Mouse (Mus musculus): ENCODE results near the gene Igtp.
"Not testable (repeated sequence)": the region's sequence is repeated elsewhere in the genome, so short reads cannot be mapped to it uniquely, and the experiment has no call there.

Igtp gene

DNA sequence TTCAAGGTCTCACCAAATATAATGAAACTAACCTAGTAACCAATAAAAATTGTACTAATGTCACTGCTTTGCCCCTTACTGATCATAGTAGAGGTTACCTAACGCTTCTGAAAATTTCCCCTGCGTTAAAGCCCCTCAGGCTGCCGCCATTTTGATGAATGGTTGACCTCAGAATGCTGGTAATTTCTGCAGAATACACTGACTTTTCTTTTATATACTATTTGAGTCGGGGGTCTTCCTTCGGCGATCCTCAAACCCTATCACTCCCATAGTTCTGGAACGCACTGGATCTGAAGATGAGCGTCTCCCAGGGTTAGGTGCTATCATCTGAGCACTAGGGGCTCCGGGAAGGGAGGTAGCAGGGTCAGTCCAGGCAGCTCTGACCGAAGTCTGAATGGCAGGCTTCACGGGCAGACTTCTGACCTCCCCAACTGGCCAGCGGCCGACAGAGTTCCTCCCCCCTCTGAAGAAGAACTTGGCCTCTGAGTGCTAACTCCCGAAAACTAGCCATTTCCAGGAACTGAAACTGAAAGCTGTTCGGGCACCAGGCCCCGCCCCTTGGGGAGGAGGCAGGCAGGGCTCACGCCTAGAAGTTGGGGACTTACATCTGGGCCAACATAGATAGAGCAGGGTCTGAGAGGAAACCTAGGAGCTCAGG, 15.2 kb downstream of the Igtp start:
- peak; percentile 38 for DNase-seq

DNA sequence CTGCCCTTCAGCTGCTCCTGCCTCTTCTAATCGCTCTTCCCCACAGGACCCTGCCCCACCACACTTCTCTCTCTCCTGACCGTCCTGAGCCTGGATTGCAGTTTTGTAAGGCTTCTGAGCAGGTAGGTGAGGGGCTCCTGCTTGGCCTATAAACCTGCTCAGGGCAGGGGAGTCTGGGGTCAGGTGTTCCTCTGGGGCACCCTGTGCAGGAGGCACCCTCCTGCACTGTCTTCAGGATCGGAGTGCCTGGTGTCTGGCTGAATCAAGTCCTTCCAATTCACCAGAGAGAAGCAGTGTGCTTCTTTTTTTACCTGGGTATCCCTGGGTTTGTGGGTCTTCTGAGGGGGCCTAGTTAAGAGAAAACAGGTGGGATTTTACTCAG, 15.7 kb downstream of the Igtp start:
- DNase-seq, result not testable (repeated sequence)

- DNase-seq, result no peak
Observed at GRCm38 (mm10) chr11:58215814-58216213, 16.5 kb downstream of the Igtp start.

DNA sequence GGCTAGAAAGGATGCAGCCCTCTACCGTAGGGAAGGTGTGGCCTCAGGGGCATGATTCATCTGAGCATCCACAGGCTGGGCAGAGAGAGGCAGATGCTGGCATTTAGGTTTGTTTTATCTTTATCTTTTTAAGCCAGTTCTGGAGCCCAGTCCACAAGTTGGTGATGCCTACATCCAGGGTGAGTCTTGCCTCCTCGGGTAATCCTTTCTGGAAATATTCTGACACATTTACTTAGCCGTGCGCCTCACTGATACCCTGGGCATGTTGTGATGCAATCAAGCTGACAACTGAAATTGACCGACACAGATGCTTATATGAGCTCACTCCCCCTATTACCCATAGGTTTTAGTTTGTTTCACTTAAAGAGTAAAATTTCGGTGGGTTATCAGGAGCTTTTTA, 17.5 kb downstream of the Igtp start:
- no peak for DNase-seq

DNA sequence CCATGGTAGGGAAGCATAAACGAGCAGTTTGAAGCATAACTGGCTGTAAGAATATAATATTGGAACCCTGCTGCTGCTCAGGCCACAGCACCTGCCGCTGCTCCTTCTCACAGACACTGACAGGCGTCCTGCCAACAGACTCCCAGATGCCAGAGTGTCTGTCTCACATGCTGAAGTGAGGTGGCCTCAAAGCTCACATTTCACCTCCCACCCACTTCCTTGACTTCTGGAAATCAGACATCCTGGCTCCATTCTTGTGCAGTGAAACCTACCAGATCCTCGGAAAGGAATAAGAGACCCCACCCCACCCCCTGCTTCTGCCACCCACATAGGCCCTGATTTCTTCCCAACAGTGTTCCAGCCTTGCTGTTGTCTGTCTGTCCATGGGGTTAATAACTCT, 24.4 kb downstream of the Igtp start:
- no peak for DNase-seq

- no peak for DNase-seq
Observed at GRCm38 (mm10) chr11:58224313-58224712, 25.0 kb downstream of the Igtp start.

DNA sequence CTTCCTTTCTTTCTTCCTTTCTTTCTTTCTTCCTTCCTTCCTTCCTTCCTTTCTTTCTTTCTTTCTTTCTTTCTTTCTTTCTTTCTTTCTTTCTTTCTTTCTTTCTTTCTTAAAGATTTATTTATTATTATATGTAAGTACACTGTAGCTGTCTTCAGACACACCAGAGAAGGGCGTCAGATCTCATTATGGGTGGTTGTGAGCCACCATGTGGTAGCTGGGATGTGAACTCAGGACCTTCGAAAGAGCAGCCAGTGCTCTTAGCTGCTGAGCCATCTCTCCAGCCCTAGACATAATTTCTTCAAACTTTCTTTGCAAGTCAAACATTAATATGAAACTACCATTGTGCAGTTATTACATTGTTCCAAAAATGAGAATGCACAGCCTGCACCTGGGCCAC, 25.5 kb downstream of the Igtp start:
- DNase-seq, result not testable (repeated sequence)

- DNase-seq, result peak; percentile 55
Observed at GRCm38 (mm10) chr11:58225655-58226054, 26.3 kb downstream of the Igtp start.

- no peak for DNase-seq
Observed at GRCm38 (mm10) chr11:58226425-58226824, 27.1 kb downstream of the Igtp start.

- DNase-seq, result not testable (repeated sequence)
Observed at GRCm38 (mm10) chr11:58228021-58228420, 28.7 kb downstream of the Igtp start.

- no peak for DNase-seq
Observed at GRCm38 (mm10) chr11:58230396-58230910, 31.1 kb downstream of the Igtp start.

GRCm38 (mm10) chr11:58231156-58231555, 31.8 kb downstream of the Igtp start:
- DNase-seq, result no peak

GRCm38 (mm10) chr11:58234551-58234950, 35.2 kb downstream of the Igtp start:
- not testable (repeated sequence) for DNase-seq

DNA sequence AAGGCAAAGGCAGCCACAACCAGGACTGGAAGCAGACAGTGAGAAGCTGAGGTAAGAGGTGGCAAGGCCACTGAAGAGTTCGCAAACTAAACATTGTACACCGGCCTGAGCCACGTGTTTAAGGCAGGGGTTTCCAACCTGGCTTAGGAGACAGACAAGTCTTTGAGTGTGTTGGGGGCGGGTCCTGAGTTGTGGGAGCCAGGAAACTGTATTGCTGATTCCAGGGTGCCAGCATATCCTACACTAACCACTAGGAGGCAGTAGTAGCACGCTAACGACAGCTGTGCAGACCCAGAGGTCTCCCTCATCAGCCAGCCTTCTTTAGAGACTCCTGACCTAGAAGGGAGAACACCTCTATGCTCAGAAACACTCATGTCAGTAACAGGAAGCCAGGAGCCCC, 35.8 kb downstream of the Igtp start:
- no peak for DNase-seq

- no peak for DNase-seq
Observed at GRCm38 (mm10) chr11:58238840-58239791, 39.8 kb downstream of the Igtp start.

GRCm38 (mm10) chr11:58247294-58247693, 47.9 kb downstream of the Igtp start:
- no peak for DNase-seq

GRCm38 (mm10) chr11:58249203-58249981, 50.0 kb downstream of the Igtp start:
- no peak for DNase-seq

GRCm38 (mm10) chr11:58250550-58250949, 51.2 kb downstream of the Igtp start:
- DNase-seq, result no peak

- DNase-seq, result peak; percentile 54
Observed at GRCm38 (mm10) chr11:58254411-58254810, 55.1 kb downstream of the Igtp start.
